Comparison of ENCODE assay signal across 16 mouse cellular contexts in the genomic region with DNA sequence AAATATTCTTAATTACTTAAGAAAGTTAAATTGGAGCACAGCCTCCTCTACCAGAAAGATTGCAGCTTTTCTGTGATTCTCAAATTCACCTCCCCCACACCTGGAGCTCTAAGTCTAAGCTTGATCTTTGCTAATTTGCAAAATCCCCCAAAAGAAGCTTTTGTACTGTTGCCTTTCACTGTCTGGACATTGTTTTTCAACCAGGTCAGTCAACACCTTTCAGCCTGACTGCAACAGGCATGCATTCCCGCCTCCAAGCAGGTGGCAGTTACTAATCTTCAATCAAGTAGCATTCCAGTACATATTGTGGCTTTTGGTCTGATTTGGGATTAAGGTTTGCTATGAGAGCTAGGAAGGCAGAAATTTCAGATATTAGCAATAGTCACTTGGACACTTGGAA.
"Had no signal": no experiment of that assay in that cellular context is flagged by ENCODE, and none has a peak within 500 bp of the region (broad histone marks: within the 10 kb centered on the region; RNA-seq: fewer than 3 reads in every experiment).

No protein-coding gene starts in this region.

- DNase-seq: lung, embryonic 14.5 days; lung, postnatal 10 days; lung, postnatal 4 days; midbrain, embryonic 14.5 days; right cerebral cortex, postnatal 14 days; thymus, adult 2 months; thymus, postnatal 25 days; thymus, postnatal 4 days had no signal

- H3K9ac ChIP-seq: lung, embryonic 14.5 days; midbrain, embryonic 12.5 days; neural tube, embryonic 13.5 days; neural tube, embryonic 15.5 days; stomach, embryonic 15.5 days had no signal

- H3K4me1 ChIP-seq: midbrain, embryonic 10.5 days; midbrain, embryonic 12.5 days; neural tube, embryonic 13.5 days; neural tube, embryonic 15.5 days; stomach, embryonic 15.5 days had no signal

- H3K27me3 ChIP-seq: midbrain, embryonic 12.5 days; neural tube, embryonic 13.5 days; neural tube, embryonic 15.5 days; stomach, embryonic 15.5 days had no signal

- H3K4me3 ChIP-seq: midbrain, embryonic 10.5 days; midbrain, embryonic 12.5 days; myocyte; neural tube, embryonic 13.5 days; neural tube, embryonic 15.5 days; stomach, embryonic 15.5 days had no signal

- H3K4me2 ChIP-seq: lung, embryonic 14.5 days; midbrain, embryonic 12.5 days; neural tube, embryonic 13.5 days; neural tube, embryonic 15.5 days; stomach, embryonic 15.5 days had no signal

- H3K27ac ChIP-seq: midbrain, embryonic 10.5 days; midbrain, embryonic 12.5 days; neural tube, embryonic 13.5 days; neural tube, embryonic 15.5 days; stomach, embryonic 15.5 days; stomach, postnatal 0 days had no signal

- ATAC-seq: midbrain, embryonic 16.5 days had no signal

- H3K36me3 ChIP-seq: midbrain, embryonic 10.5 days; midbrain, embryonic 12.5 days; neural tube, embryonic 13.5 days; neural tube, embryonic 15.5 days; stomach, embryonic 15.5 days had no signal

- H3K9me3 ChIP-seq: midbrain, embryonic 10.5 days; midbrain, embryonic 12.5 days; neural tube, embryonic 15.5 days; stomach, embryonic 15.5 days had no signal
